In the genomic region with DNA sequence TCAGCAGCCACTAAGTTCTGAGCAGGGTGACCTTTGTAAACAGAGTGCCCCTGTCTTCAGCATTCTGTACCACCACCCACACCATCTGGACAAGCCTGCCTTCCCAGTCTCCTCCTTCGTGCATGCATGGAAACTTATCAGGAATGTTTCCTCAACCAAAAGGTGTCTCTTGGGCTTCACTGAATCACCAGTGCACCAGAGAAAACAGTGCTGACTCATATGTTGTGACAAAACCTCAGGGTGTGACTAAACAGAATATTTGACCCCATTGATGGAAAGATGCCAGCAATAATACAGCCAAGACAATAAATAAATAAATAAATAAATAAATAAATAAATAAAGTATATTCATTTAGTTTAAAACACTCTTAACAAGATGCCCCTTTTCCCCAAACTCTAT, we compare ENCODE assay signal across 12 mouse cellular contexts.
"Had no signal": no experiment of that assay in that cellular context is flagged by ENCODE, and none has a peak within 500 bp of the region (broad histone marks: within the 10 kb centered on the region; RNA-seq: fewer than 3 reads in every experiment).

No protein-coding gene starts in this region.

- H3K4me3 ChIP-seq: left cerebral cortex, adult 2 months; limb, embryonic 10.5 days; liver, embryonic 15.5 days; midbrain, embryonic 12.5 days had no signal

- H3K4me1 ChIP-seq: limb, embryonic 10.5 days; liver, embryonic 15.5 days; midbrain, embryonic 12.5 days had no signal

- DNase-seq: kidney, adult 9 months; kidney, postnatal 10 days; kidney, postnatal 4 days; lung, adult 2 months; lung, postnatal 4 days; right cerebral cortex, adult 18-20 months; right cerebral cortex, postnatal 25 days; thymus, postnatal 36 days had no signal

- H3K27ac ChIP-seq: left cerebral cortex, adult 2 months; limb, embryonic 10.5 days; liver, embryonic 15.5 days; midbrain, embryonic 12.5 days had no signal
